Mouse (Mus musculus) neural tube, embryonic 10.5 days (tissue): Measurements from ENCODE around the gene Tuba1b.
A peak's percentile ranks its signal among the peaks of the same experiment; 100 is the strongest.

Experiments used
- DNase-seq: peaks from one replicate; pipeline ENCODE4 v3.0.0-alpha.2; 2017; ENCODE audit warnings: low spot score; ENCODE audit errors: extremely low spot score

Gene Tuba1b

GRCm38 (mm10) chr15:98891907-98892606 is 42.3 kb downstream of the Tuba1b start:
- peak; percentile 42 for DNase-seq

GRCm38 (mm10) chr15:98891198-98891742 is 43.1 kb downstream of the Tuba1b start:
- no peak for DNase-seq

- no peak for DNase-seq
Observed at GRCm38 (mm10) chr15:98887526-98887925, 46.8 kb downstream of the Tuba1b start.

- no peak for DNase-seq
Observed at GRCm38 (mm10) chr15:98886667-98887387, 47.5 kb downstream of the Tuba1b start.

- DNase-seq = no peak
Observed at GRCm38 (mm10) chr15:98884106-98884505, 50.3 kb downstream of the Tuba1b start.

- no peak for DNase-seq
Observed at GRCm38 (mm10) chr15:98883661-98884060, 50.7 kb downstream of the Tuba1b start.

GRCm38 (mm10) chr15:98881656-98882008 is 52.7 kb downstream of the Tuba1b start:
- DNase-seq = no peak
